Mouse (Mus musculus) liver, adult 2 months (tissue): ENCODE data around the gene Auts2. TPM values are rescaled to one million over a fixed set of nuclear protein-coding genes. Genes with fewer than 3 reads are reported as not detected.

Experiments used
- DNase-seq: peaks from one replicate; pipeline ENCODE4 v3.0.0-alpha.2; 2011; ENCODE audit warnings: low read depth, low spot score; ENCODE audit errors: extremely low read depth
- H3K27ac ChIP-seq: fragments of 200-500 bp; replicated peaks from 2 replicates; pipeline ENCODE4 v1.5.1; 2012; ENCODE audit warnings: low read depth, mild to moderate bottlenecking, control low read depth, inconsistent platforms, low read length; ENCODE audit not compliant: insufficient read depth
- H3K27me3 ChIP-seq: fragments of 200-500 bp; 2 replicates; pipeline ENCODE4 v1.6.1; 2012; ENCODE audit warnings: mild to moderate bottlenecking, moderate library complexity, low read length, inconsistent platforms; ENCODE audit not compliant: control insufficient read depth, insufficient read depth
- H3K36me3 ChIP-seq: fragments of 200-500 bp; 2 replicates; pipeline ENCODE4 v1.6.1; 2012; ENCODE audit warnings: low read length, inconsistent platforms; ENCODE audit not compliant: control insufficient read depth, insufficient read depth
- H3K4me1 ChIP-seq: fragments of 200-500 bp; 2 replicates; pipeline ENCODE4 v1.6.1; 2011; ENCODE audit warnings: low read length; ENCODE audit not compliant: control insufficient read depth, insufficient read depth
- H3K4me3 ChIP-seq: fragments of 200-500 bp; 2 replicates; pipeline ENCODE4 v1.5.1; 2011; ENCODE audit warnings: low read depth, mild to moderate bottlenecking, control low read depth, low read length, moderate library complexity; ENCODE audit not compliant: insufficient read depth
- H3K79me2 ChIP-seq: fragments of 200-500 bp; 2 replicates; pipeline ENCODE4 v1.6.1; 2012; ENCODE audit warnings: inconsistent platforms, mild to moderate bottlenecking, low read length, moderate library complexity; ENCODE audit not compliant: control insufficient read depth, insufficient read depth
- H3K9ac ChIP-seq: fragments of 200-500 bp; 2 replicates; pipeline ENCODE4 v1.6.1; 2012; ENCODE audit warnings: low read depth, mild to moderate bottlenecking, control low read depth, inconsistent platforms, low read length
- CTCF ChIP-seq: fragments of 200-500 bp; IDR thresholded peaks from 2 replicates; pipeline ENCODE4 v1.5.1; 2011; ENCODE audit warnings: low read depth, low read length, control low read depth
- POLR2A ChIP-seq: fragments of 200-500 bp; IDR thresholded peaks from 2 replicates; pipeline ENCODE4 v1.6.1; 2011; ENCODE audit warnings: low read length, control low read depth; ENCODE audit not compliant: insufficient read depth; ENCODE audit errors: extremely low read depth
- WGBS: fragments of 180-500 bp; shearing (Covaris S2); methylation state at CpG from one replicate; pipeline ENCODE4 v1.1.7; 2018; 5-methylcytosine and 5-hydroxymethylcytosine counted together
- polyA plus RNA-seq: library from polyadenylated mRNA; depleted of rRNA; stranded (reverse); fragments of >200 nt; gene quantifications from 2 replicates; pipeline ENCODE4 v1.2.3, GENCODE M21; 2012
- total RNA-seq: library from RNA; depleted of rRNA; stranded (reverse); fragments of >200 nt; gene quantifications from 2 replicates; pipeline ENCODE4 v1.2.3, GENCODE M21; 2014

Auts2 gene
- total and polyA plus RNA-seq, 2 experiments = 0.37 to 0.51 TPM

DNA sequence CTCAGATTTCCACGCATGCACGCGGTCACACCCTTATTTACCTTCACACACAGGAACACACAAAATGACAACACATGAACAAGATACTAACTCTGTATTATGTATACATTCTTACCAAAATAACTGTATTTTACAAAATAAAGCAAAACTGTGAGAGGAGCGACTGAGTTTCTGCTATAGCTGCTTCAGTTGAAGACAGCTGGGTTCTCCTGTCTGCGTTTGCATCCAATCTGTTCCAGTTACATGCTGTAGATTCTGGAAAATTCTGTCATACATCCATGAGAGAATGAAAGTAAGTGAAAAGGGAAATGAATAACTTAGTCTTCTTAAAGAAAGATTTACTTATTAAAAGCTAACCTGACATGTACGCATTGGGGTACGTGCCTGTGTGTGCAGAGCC lies 844.2 kb downstream of the Auts2 start:
- Histone ChIP-seq H3K79me2 (no peaks in the 10 kb centered on the region), H3K4me3 (no peak overlapping the region), H3K9ac (no peak overlapping the region), H3K36me3 (no peaks in the 10 kb centered on the region), H3K27ac (no peak overlapping the region), H3K4me1 (no peaks in the 10 kb centered on the region), H3K27me3 (no peaks in the 10 kb centered on the region)
- WGBS = 98% methylated on average over 7 of the region's 7 CpGs
- no peak for DNase-seq
- TF ChIP-seq POLR2A (no peak), CTCF (no peak)

DNA sequence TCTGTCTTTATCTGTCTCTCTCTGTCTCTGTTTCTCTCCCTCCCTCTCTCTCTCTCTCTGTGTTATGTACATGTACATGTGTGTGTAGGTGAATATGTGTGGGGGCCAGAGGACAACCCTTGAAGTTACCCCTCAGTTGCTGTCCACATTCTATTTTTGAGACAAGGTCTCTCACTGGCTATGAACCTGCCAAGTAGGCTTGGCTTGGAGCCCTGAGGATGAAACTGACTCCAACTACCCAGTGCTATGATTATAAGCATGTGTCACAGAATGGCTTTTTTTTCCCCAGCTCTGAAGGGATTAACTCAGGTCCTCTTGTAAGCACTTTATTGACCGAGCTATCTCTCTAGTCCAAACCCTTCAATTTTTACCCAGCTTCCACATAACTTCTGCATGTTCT lies 852.4 kb downstream of the Auts2 start:
- no peaks in the 10 kb centered on the region for H3K27me3 ChIP-seq
- H3K4me3 ChIP-seq = no peak overlapping the region
- WGBS = 97% methylated on average over 1 of the region's 1 CpGs
- TF ChIP-seq POLR2A (no peak), CTCF (no peak)
- no peak for DNase-seq
- no peaks in the 10 kb centered on the region for H3K4me1 ChIP-seq
- no peaks in the 10 kb centered on the region for H3K79me2 ChIP-seq
- no peak overlapping the region for H3K9ac ChIP-seq
- no peak overlapping the region for H3K27ac ChIP-seq
- no peaks in the 10 kb centered on the region for H3K36me3 ChIP-seq

GRCm38 (mm10) chr5:131686956-131687618 lies 856.1 kb downstream of the Auts2 start:
- WGBS = 74% methylated on average over 8 of the region's 8 CpGs
- Histone ChIP-seq H3K27me3 (no peaks in the 10 kb centered on the region), H3K4me3 (no peak overlapping the region), H3K79me2 (no peaks in the 10 kb centered on the region), H3K4me1 (no peaks in the 10 kb centered on the region), H3K36me3 (no peaks in the 10 kb centered on the region), H3K9ac (no peak overlapping the region), H3K27ac (no peak overlapping the region)
- DNase-seq = no peak
- TF ChIP-seq POLR2A (no peak), CTCF (no peak)

- Histone ChIP-seq H3K27me3 (no peaks in the 10 kb centered on the region), H3K79me2 (no peaks in the 10 kb centered on the region), H3K36me3 (no peaks in the 10 kb centered on the region), H3K4me1 (no peaks in the 10 kb centered on the region), H3K9ac (no peak overlapping the region), H3K27ac (no peak overlapping the region), H3K4me3 (no peak overlapping the region)
- WGBS = 92% methylated on average over 12 of the region's 12 CpGs
- no peak for DNase-seq
- no peak for TF ChIP-seq POLR2A
- no peak for TF ChIP-seq CTCF
These were observed 862.9 kb downstream of the Auts2 start for GRCm38 (mm10) chr5:131680127-131680845.

- WGBS = 92% methylated on average over 1 of the region's 1 CpGs
- DNase-seq = no peak
- Histone ChIP-seq H3K4me3 (no peak overlapping the region), H3K9ac (no peak overlapping the region), H3K36me3 (no peaks in the 10 kb centered on the region), H3K27me3 (no peaks in the 10 kb centered on the region), H3K79me2 (no peaks in the 10 kb centered on the region), H3K4me1 (no peaks in the 10 kb centered on the region), H3K27ac (no peak overlapping the region)
- TF ChIP-seq POLR2A (no peak), CTCF (no peak)
These were observed 863.6 kb downstream of the Auts2 start for GRCm38 (mm10) chr5:131679523-131679922.

DNA sequence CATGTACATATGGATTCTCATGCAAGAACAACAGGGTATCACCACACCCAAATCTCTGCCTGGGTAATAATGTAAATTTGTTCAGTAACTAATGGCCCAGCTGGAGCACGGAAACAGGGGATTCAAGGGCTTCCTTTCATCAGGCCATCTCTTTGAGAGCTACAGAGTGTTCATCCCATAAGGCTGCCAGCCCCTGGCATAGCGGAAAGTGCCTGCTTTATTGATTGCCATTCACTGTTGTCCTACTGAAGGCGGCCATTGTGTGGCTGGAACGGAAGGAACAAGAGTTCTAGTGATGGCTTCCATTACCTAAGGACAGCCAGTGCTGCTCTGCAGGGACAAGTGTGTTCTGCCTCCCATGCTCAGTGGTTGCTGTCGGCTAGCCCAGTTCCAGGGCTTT lies 865.6 kb downstream of the Auts2 start:
- no peak overlapping the region for H3K27ac ChIP-seq
- H3K4me1 ChIP-seq = no peaks in the 10 kb centered on the region
- no peaks in the 10 kb centered on the region for H3K79me2 ChIP-seq
- WGBS = 94% methylated on average over 5 of the region's 5 CpGs
- H3K27me3 ChIP-seq = no peaks in the 10 kb centered on the region
- H3K4me3 ChIP-seq = no peak overlapping the region
- H3K9ac ChIP-seq = no peak overlapping the region
- no peak for TF ChIP-seq POLR2A
- no peaks in the 10 kb centered on the region for H3K36me3 ChIP-seq
- no peak for DNase-seq
